Comparison of ENCODE assay signal across 8 mouse cellular contexts in the genomic region with DNA sequence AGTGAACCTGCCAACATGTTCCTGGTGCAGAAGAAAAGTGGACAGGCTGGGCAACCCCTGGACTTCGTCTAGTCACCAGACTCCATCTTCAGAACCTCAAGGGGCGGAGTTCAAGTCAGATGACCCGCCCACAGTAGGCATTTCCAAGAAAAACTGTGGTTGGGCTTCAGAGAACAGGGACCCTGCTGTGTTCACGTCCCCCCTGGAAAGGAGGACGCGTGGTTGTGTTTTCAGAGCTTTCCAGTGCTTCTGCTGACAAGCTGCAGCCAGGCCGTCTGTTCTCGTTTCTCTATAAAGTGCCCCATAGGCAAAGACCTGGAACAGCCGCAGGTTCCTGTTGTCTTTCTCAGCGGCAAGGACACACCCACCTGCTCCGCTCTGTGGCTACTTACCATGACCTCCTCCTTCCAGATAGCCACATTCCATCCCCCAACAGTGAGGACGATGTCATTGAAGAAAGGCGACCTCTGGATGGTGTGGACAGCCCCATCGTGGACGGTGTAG.
DNase-seq lines count a peak whose midpoint lies in the region; ATAC-seq and TF ChIP-seq lines count a peak whose summit lies in the region.

No protein-coding gene starts in this region.

- no peaks in the 10 kb centered on the region for H3K27me3 ChIP-seq in CH12.LX (replicated peaks)
- no peaks in the 10 kb centered on the region for H3K27me3 ChIP-seq in embryonic facial prominence, embryonic 14.5 days (replicated peaks; ENCODE audit: control insufficient read depth, insufficient read depth, low read length)
- no peaks in the 10 kb centered on the region for H3K27me3 ChIP-seq in intestine, embryonic 15.5 days (replicated peaks)
- H3K27me3 ChIP-seq in liver, embryonic 14.5 days (ENCODE audit: control insufficient read depth, insufficient read depth, low read length) = no peaks in the 10 kb centered on the region

- no peak overlapping the region for H3K27ac ChIP-seq in CH12.LX (ENCODE audit: insufficient read depth, low read depth)
- H3K27ac ChIP-seq in embryonic facial prominence, embryonic 14.5 days (replicated peaks; ENCODE audit: low read depth, low read length) = no peak overlapping the region
- H3K27ac ChIP-seq in intestine, embryonic 15.5 days = no peak overlapping the region
- no peak overlapping the region for H3K27ac ChIP-seq in liver, embryonic 14.5 days

- H3K9ac ChIP-seq in CH12.LX (ENCODE audit: insufficient read depth, low read depth) = no peak overlapping the region
- H3K9ac ChIP-seq in embryonic facial prominence, embryonic 14.5 days (ENCODE audit: low read depth, low read length) = no peak overlapping the region
- no peak overlapping the region for H3K9ac ChIP-seq in intestine, embryonic 15.5 days
- no peak overlapping the region for H3K9ac ChIP-seq in liver, embryonic 14.5 days (replicated peaks)

- 27% methylated on average over 15 of the region's 15 CpGs for WGBS in embryonic facial prominence, embryonic 14.5 days
- WGBS in intestine, embryonic 15.5 days = 23% methylated on average over 15 of the region's 15 CpGs
- WGBS in liver, embryonic 14.5 days (ENCODE audit: insufficient replicate concordance) = 10% methylated on average over 15 of the region's 15 CpGs

- TF ChIP-seq RAD21 in CH12.LX (IDR thresholded peaks at IDR 0.05; ENCODE audit: low read depth, low read length) = no peak

- H3K4me2 ChIP-seq in CH12.LX (ENCODE audit: insufficient read depth, low read depth, poor library complexity, severe bottlenecking) = peak overlapping the region; percentile 38
- H3K4me2 ChIP-seq in embryonic facial prominence, embryonic 14.5 days (ENCODE audit: low read depth, low read length) = peak overlapping the region; percentile 7
- H3K4me2 ChIP-seq in intestine, embryonic 15.5 days (replicated peaks) = peak overlapping the region; percentile 38
- H3K4me2 ChIP-seq in liver, embryonic 14.5 days (ENCODE audit: low read depth) = peak overlapping the region; percentile 47

- TF ChIP-seq CTCF in CH12.LX (conservative IDR thresholded peaks at IDR 0.05 in 1 of 2, IDR thresholded peaks at IDR 0.05 in 1 of 2; ENCODE audit: low read depth in 2 of 2, low read length in 2 of 2) = no peak
- TF ChIP-seq CTCF in liver, embryonic 14.5 days (IDR thresholded peaks at IDR 0.05; ENCODE audit: low read depth) = no peak

- in situ Hi-C loops in CH12.LX (cut with MboI; ENCODE audit: low pct_ligation_motif_present, low pct_unique_long_range_greater_than_20kb, low sequenced_read_pairs) = no loop called here

- DNase-seq in adrenal gland, postnatal 14 days = peak; percentile 47
- DNase-seq in adrenal gland, adult 8-10 months = no peak
- DNase-seq in CH12.LX (ENCODE audit: extremely low read depth) = peak; percentile 55
- DNase-seq in embryonic facial prominence, embryonic 14.5 days (ENCODE audit: low spot score) = peak; percentile 81
- DNase-seq in liver, embryonic 14.5 days (ENCODE audit: low read depth in 3 of 3, low spot score in 3 of 3) = peak in 1 of 3 experiments; percentile 14
- DNase-seq in ovary, postnatal 36 days (ENCODE audit: low spot score) = peak; percentile 34
- no peak for DNase-seq in cerebellum, adult 11 months

- dilution Hi-C loops in CH12.LX (cut with MboI; ENCODE audit: extremely low pct_ligation_motif_present, extremely low pct_unique_long_range_greater_than_20kb, low sequenced_read_pairs) = no loop called here

- H3K9me3 ChIP-seq in CH12.LX (replicated peaks; ENCODE audit: low read length) = no peaks in the 10 kb centered on the region
- H3K9me3 ChIP-seq in embryonic facial prominence, embryonic 14.5 days (ENCODE audit: control insufficient read depth, low read length) = no peaks in the 10 kb centered on the region
- H3K9me3 ChIP-seq in intestine, embryonic 15.5 days = no peaks in the 10 kb centered on the region
- H3K9me3 ChIP-seq in liver, embryonic 14.5 days (ENCODE audit: control insufficient read depth, low read length) = no peaks in the 10 kb centered on the region

- TF ChIP-seq POLR2A in CH12.LX (IDR thresholded peaks at IDR 0.05; ENCODE audit: low read depth, low read length) = no peak

- H3K4me1 ChIP-seq in CH12.LX (ENCODE audit: control insufficient read depth in 1 of 2, insufficient read depth in 2 of 2) = peaks cover 10 to 40% of the 10 kb centered on the region in 2 experiments
- H3K4me1 ChIP-seq in embryonic facial prominence, embryonic 14.5 days (ENCODE audit: control insufficient read depth, insufficient read depth, low read length) = peaks cover 24% of the 10 kb centered on the region
- peaks cover 9% of the 10 kb centered on the region for H3K4me1 ChIP-seq in intestine, embryonic 15.5 days (replicated peaks)
- H3K4me1 ChIP-seq in liver, embryonic 14.5 days (replicated peaks; ENCODE audit: control insufficient read depth in 2 of 2, insufficient read depth in 2 of 2, low read length in 1 of 2) = peaks cover 0 to 9% of the 10 kb centered on the region in 2 experiments; a peak in 2 of 4 replicates

- ATAC-seq in embryonic facial prominence, embryonic 14.5 days (ENCODE audit: low read depth) = peak; percentile 23; the same call in 1 of the 2 replicates
- ATAC-seq in intestine, embryonic 15.5 days = peak; percentile 79
- ATAC-seq in liver, embryonic 14.5 days (ENCODE audit: insufficient read depth) = peak; percentile 44; the same call in 1 of the 2 replicates

- H3K79me2 ChIP-seq in CH12.LX (replicated peaks; ENCODE audit: control insufficient read depth, extremely low read depth, insufficient read depth, poor library complexity, severe bottlenecking) = no peaks in the 10 kb centered on the region

- peak overlapping the region in 1 of 3 experiments; percentile 1 for H3K4me3 ChIP-seq in CH12.LX (replicated peaks in 1 of 3; ENCODE audit: low read depth in 2 of 3, low read length in 2 of 3, poor library complexity in 1 of 3)
- H3K4me3 ChIP-seq in embryonic facial prominence, embryonic 14.5 days (ENCODE audit: low read depth, low read length) = no peak overlapping the region
- H3K4me3 ChIP-seq in intestine, embryonic 15.5 days (replicated peaks) = no peak overlapping the region
- H3K4me3 ChIP-seq in liver, embryonic 14.5 days (ENCODE audit: insufficient read depth in 1 of 2, low read depth in 2 of 2, low read length in 2 of 2) = peak overlapping the region in 1 of 2 experiments; percentile 29; a peak in 3 of 4 replicates

- no peaks in the 10 kb centered on the region for H3K36me3 ChIP-seq in CH12.LX (replicated peaks in 1 of 2; ENCODE audit: control insufficient read depth in 1 of 2, insufficient read depth in 1 of 2, low read length in 1 of 2)
- no peaks in the 10 kb centered on the region for H3K36me3 ChIP-seq in embryonic facial prominence, embryonic 14.5 days (ENCODE audit: control insufficient read depth, insufficient read depth, low read length)
- H3K36me3 ChIP-seq in intestine, embryonic 15.5 days = no peaks in the 10 kb centered on the region
- H3K36me3 ChIP-seq in liver, embryonic 14.5 days (replicated peaks; ENCODE audit: control insufficient read depth, insufficient read depth, low read depth) = no peaks in the 10 kb centered on the region

- TF ChIP-seq EP300 in CH12.LX (IDR thresholded peaks at IDR 0.05; ENCODE audit: low read length) = 0 out of 2 replicates have a peak, but pooled peaks have one; percentile 24
- TF ChIP-seq EP300 in liver, embryonic 14.5 days (IDR thresholded peaks at IDR 0.05; ENCODE audit: low read depth) = no peak

TF ChIP-seq in CH12.LX, 34 proteins besides CTCF, POLR2A, EP300 and RAD21:
- no peak for TF ChIP-seq ZC3H11A (IDR thresholded peaks at IDR 0.05; ENCODE audit: low read depth, low read length)
- peak; percentile 53; the same call in 1 of the 2 replicates for TF ChIP-seq SIN3A (IDR thresholded peaks at IDR 0.05; ENCODE audit: low read length)
- TF ChIP-seq ZMIZ1 (IDR thresholded peaks at IDR 0.05; ENCODE audit: low read depth, low read length) = no peak
- TF ChIP-seq TCF12 (IDR thresholded peaks at IDR 0.05; ENCODE audit: low read depth, low read length) = peak; percentile 39; the same call in 1 of the 2 replicates
- 0 out of 2 replicates have a peak, but pooled peaks have one; percentile 26 for TF ChIP-seq NELFE (IDR thresholded peaks at IDR 0.05; ENCODE audit: low read depth, low read length)
- no peak for TF ChIP-seq JUN (IDR thresholded peaks at IDR 0.05; ENCODE audit: insufficient read depth, low read depth, low read length)
- TF ChIP-seq JUND (conservative IDR thresholded peaks at IDR 0.05; ENCODE audit: low read depth, low read length) = no peak
- TF ChIP-seq MYC (IDR thresholded peaks at IDR 0.05; ENCODE audit: low read depth, low read length) = no peak
- no peak for TF ChIP-seq USF1 (IDR thresholded peaks at IDR 0.05; ENCODE audit: low read depth, low read length)
- peak; percentile 19; the same call in 1 of the 2 replicates for TF ChIP-seq MEF2A (IDR thresholded peaks at IDR 0.05; ENCODE audit: borderline replicate concordance, low read depth, low read length)
- TF ChIP-seq MXI1 (IDR thresholded peaks at IDR 0.05; ENCODE audit: low read depth, low read length) = peak; percentile 50; the same call in 1 of the 2 replicates
- TF ChIP-seq CHD1 (IDR thresholded peaks at IDR 0.05; ENCODE audit: low read depth, low read length) = 0 out of 2 replicates have a peak, but pooled peaks have one; percentile 28
- no peak for TF ChIP-seq MAFK (IDR thresholded peaks at IDR 0.05; ENCODE audit: insufficient replicate concordance, low read length)
- TF ChIP-seq MAZ (IDR thresholded peaks at IDR 0.05; ENCODE audit: low read depth, low read length) = no peak
- peak; percentile 25; the same call in 1 of the 2 replicates for TF ChIP-seq IRF4 (IDR thresholded peaks at IDR 0.05; ENCODE audit: low read depth, low read length)
- TF ChIP-seq ETS1 (conservative IDR thresholded peaks at IDR 0.05; ENCODE audit: low read depth, low read length) = peak; percentile 7; the same call in 1 of the 2 replicates
- 0 out of 2 replicates have a peak, but pooled peaks have one; percentile 5 for TF ChIP-seq NRF1 (IDR thresholded peaks at IDR 0.05; ENCODE audit: low read depth, low read length)
- no peak for TF ChIP-seq GABPA (IDR thresholded peaks at IDR 0.05; ENCODE audit: insufficient replicate concordance, low read depth, low read length)
- 0 out of 2 replicates have a peak, but pooled peaks have one; percentile 35 for TF ChIP-seq BHLHE40 (IDR thresholded peaks at IDR 0.05; ENCODE audit: low read depth, low read length)

Comparison
In these comparisons a context has a peak if more than half of its experiments do, and no peak if none do; other contexts are left out.
1. DNase-seq: peak in adrenal gland, postnatal 14 days (single experiment), CH12.LX (single experiment), embryonic facial prominence, embryonic 14.5 days (single experiment) and ovary, postnatal 36 days (single experiment); none in adrenal gland, adult 8-10 months (single experiment) and cerebellum, adult 11 months (single experiment).
2. ATAC-seq: peak in every context shown above with its lines; median percentile 79 in intestine, embryonic 15.5 days; 44 in liver, embryonic 14.5 days; 23 in embryonic facial prominence, embryonic 14.5 days.
3. Peak in every context shown above with its lines, with median percentiles within 50 percentile points of each other: H3K4me2 ChIP-seq.